Mouse (Mus musculus) megakaryocyte, embryonic 14.5 days (primary cell): ENCODE data around the gene Rhod.

Experiments
- FLI1 ChIP-seq: IDR thresholded peaks from 2 replicates; pipeline ENCODE4 v1.6.1; 2012; ENCODE audit warnings: low read length, inconsistent platforms, mixed read lengths
- GATA1 ChIP-seq: IDR thresholded peaks from 3 replicates; pipeline ENCODE4 v1.6.1; 2012; ENCODE audit warnings: mixed read lengths, low read length, inconsistent platforms, borderline replicate concordance

GRCm38 (mm10) chr19:4425610-4426366 is 13.4 kb downstream of the Rhod start:
- TF ChIP-seq GATA1 (no peak), FLI1 (no peak)
